Mouse (Mus musculus) kidney, postnatal 0 days (tissue): ENCODE measurements around the gene Ifitm10. TPM values are rescaled to one million over a fixed set of nuclear protein-coding genes. Genes with fewer than 3 reads are reported as not detected.

Source experiments
- ATAC-seq: fragments of 200-750 bp; cut with Nextera tagmentation; replicated peaks from 2 replicates; pipeline ENCODE4 v1.8.0; 2017; ENCODE audit warnings: low read depth, moderate number of reproducible peaks, moderate TSS enrichment, moderate library complexity; ENCODE audit not compliant: low FRiP score
- DNase-seq: peaks from one replicate; pipeline ENCODE4 v3.0.0-alpha.2; 2016; ENCODE audit warnings: low spot score
- H3K27ac ChIP-seq: fragments of 300-500 bp; sonication (generic); 2 replicates; pipeline ENCODE4 v1.5.1; 2014; ENCODE audit warnings: mild to moderate bottlenecking
- H3K27me3 ChIP-seq: fragments of 300-500 bp; sonication (generic); 2 replicates; pipeline ENCODE4 v1.6.1; 2014; ENCODE audit warnings: low read length, mixed read lengths; ENCODE audit not compliant: insufficient read depth
- H3K36me3 ChIP-seq: fragments of 300-500 bp; sonication (generic); 2 replicates; pipeline ENCODE4 v1.6.1; 2014; ENCODE audit warnings: low read length, mixed read lengths; ENCODE audit not compliant: insufficient read depth
- H3K4me1 ChIP-seq: fragments of 300-500 bp; sonication (generic); replicated peaks from 2 replicates; pipeline ENCODE4 v1.6.1; 2014; ENCODE audit warnings: antibody characterized with exemption, low read length, mixed read lengths; ENCODE audit not compliant: insufficient read depth
- H3K4me2 ChIP-seq: fragments of 300-500 bp; sonication (generic); 2 replicates; pipeline ENCODE4 v1.6.1; 2014; ENCODE audit warnings: mild to moderate bottlenecking, low read length, moderate library complexity, mixed read lengths
- H3K4me3 ChIP-seq: fragments of 300-500 bp; sonication (generic); replicated peaks from 2 replicates; pipeline ENCODE4 v1.5.1; 2014; ENCODE audit warnings: low read depth, low read length
- H3K9ac ChIP-seq: fragments of 300-500 bp; sonication (generic); 2 replicates; pipeline ENCODE4 v1.6.1; 2014; ENCODE audit warnings: low read depth, low read length
- H3K9me3 ChIP-seq: fragments of 300-500 bp; sonication (generic); replicated peaks from 2 replicates; pipeline ENCODE4 v1.6.1; 2016; ENCODE audit warnings: low read length, inconsistent platforms, mixed read lengths
- CTCF ChIP-seq: IDR thresholded peaks from 2 replicates; pipeline ENCODE4 v1.5.1; 2016; ENCODE audit warnings: antibody characterized with exemption, low read depth, mild to moderate bottlenecking, moderate library complexity
- WGBS: fragments of 180-500 bp; shearing (Covaris S2); extraction: QIAGEN DNeasy Blood & Tissue Kit; methylation state at CpG from one replicate; pipeline ENCODE4 v1.1.7; 2014; 5-methylcytosine and 5-hydroxymethylcytosine counted together
- polyA plus RNA-seq: library from polyadenylated mRNA; unstranded; fragments of >200 nt; fragmentation: Nextera tagmentation; extraction: Ambion mirVana; gene quantifications from 2 replicates; pipeline ENCODE4 v1.2.1, GENCODE M21; 2015

Gene Ifitm10
- polyA plus RNA-seq, 1 experiment from 2014 or later, result 3.6 TPM

- no peak overlapping the region; the same call in 1 of the 2 replicates for H3K4me3 ChIP-seq
- peaks cover 16% of the 10 kb centered on the region for H3K4me1 ChIP-seq
- no peaks in the 10 kb centered on the region for H3K9me3 ChIP-seq
- peaks cover 17% of the 10 kb centered on the region for H3K36me3 ChIP-seq
- H3K9ac ChIP-seq, result no peak overlapping the region
- 100% methylated on average over 1 of the region's 1 CpGs for WGBS
- no peaks in the 10 kb centered on the region for H3K27me3 ChIP-seq
- H3K4me2 ChIP-seq, result peak overlapping the region; percentile 33
- no peak for DNase-seq
- TF ChIP-seq CTCF, result no peak
- no peak; the same call in 1 of the 2 replicates for ATAC-seq
- H3K27ac ChIP-seq, result peak overlapping the region; percentile 48
Observed at GRCm38 (mm10) chr7:142388198-142388597, 14.6 kb upstream of the Ifitm10 start.

- 1% methylated on average over 55 of the region's 55 CpGs for WGBS
- H3K27ac ChIP-seq, result peak within 1 kb of the TSS; percentile 67
- H3K4me1 ChIP-seq, result peaks cover 16% of the 10 kb centered on the region
- H3K9ac ChIP-seq, result peak within 1 kb of the TSS; percentile 75
- DNase-seq, result peak; percentile 99
- peak within 1 kb of the TSS; percentile 61 for H3K4me3 ChIP-seq
- peak within 1 kb of the TSS; percentile 87 for H3K4me2 ChIP-seq
- no peaks in the 10 kb centered on the region for H3K27me3 ChIP-seq
- H3K9me3 ChIP-seq, result no peaks in the 10 kb centered on the region
- TF ChIP-seq CTCF, result 0 out of 2 replicates have a peak, but pooled peaks have one; percentile 7
- peak; percentile 98 for ATAC-seq
- H3K36me3 ChIP-seq, result peaks cover 24% of the 10 kb centered on the region
Observed at GRCm38 (mm10) chr7:142387419-142388148, 14.0 kb upstream of the Ifitm10 start, which contains the start of gene Ctsd. Gene Ctsd (minus strand): TSS chr7:142388038.

GRCm38 (mm10) chr7:142386621-142387201 lies 13.2 kb upstream of the Ifitm10 start:
- TF ChIP-seq CTCF, result no peak
- peak overlapping the region; percentile 61 for H3K4me3 ChIP-seq
- ATAC-seq, result no peak
- peaks cover 32% of the 10 kb centered on the region for H3K36me3 ChIP-seq
- H3K27me3 ChIP-seq, result no peaks in the 10 kb centered on the region
- peak overlapping the region; percentile 87 for H3K4me2 ChIP-seq
- no peak for DNase-seq
- peak overlapping the region; percentile 75 for H3K9ac ChIP-seq
- peak overlapping the region; percentile 67 for H3K27ac ChIP-seq
- no peaks in the 10 kb centered on the region for H3K9me3 ChIP-seq
- H3K4me1 ChIP-seq, result peaks cover 16% of the 10 kb centered on the region
- 21% methylated on average over 6 of the region's 6 CpGs for WGBS

GRCm38 (mm10) chr7:142385742-142386403 lies 12.3 kb upstream of the Ifitm10 start:
- TF ChIP-seq CTCF, result no peak
- Histone ChIP-seq H3K9ac (peak overlapping the region; percentile 75), H3K36me3 (peaks cover 40% of the 10 kb centered on the region)

GRCm38 (mm10) chr7:142384306-142384705 lies 10.8 kb upstream of the Ifitm10 start:
- 72% methylated on average over 10 of the region's 10 CpGs for WGBS
- Histone ChIP-seq H3K9me3 (no peaks in the 10 kb centered on the region), H3K4me3 (no peak overlapping the region), H3K4me1 (peaks cover 16% of the 10 kb centered on the region), H3K27me3 (no peaks in the 10 kb centered on the region), H3K9ac (no peak overlapping the region), H3K27ac (no peak overlapping the region), H3K4me2 (no peak overlapping the region), H3K36me3 (peaks cover 56% of the 10 kb centered on the region)
- ATAC-seq (no peak), DNase-seq (no peak)
- no peak for TF ChIP-seq CTCF

More at GRCm38 (mm10) chr7:142385742-142386403, 12.3 kb upstream of the Ifitm10 start:
- Histone ChIP-seq H3K4me2 (peak overlapping the region; percentile 87), H3K9me3 (no peaks in the 10 kb centered on the region), H3K27me3 (no peaks in the 10 kb centered on the region), H3K27ac (no peak overlapping the region), H3K4me1 (peaks cover 16% of the 10 kb centered on the region), H3K4me3 (peak overlapping the region; percentile 61)
- no peak for DNase-seq
- 91% methylated on average over 3 of the region's 3 CpGs for WGBS
- no peak for ATAC-seq

- no peak for TF ChIP-seq CTCF
- no peak within 1 kb of the TSS for H3K4me3 ChIP-seq
Observed at GRCm38 (mm10) chr7:142382567-142382966, 9.0 kb upstream of the Ifitm10 start, which contains the start of gene Gm49369. Gene Gm49369 (minus strand): TSS chr7:142382667.

More at GRCm38 (mm10) chr7:142382567-142382966, 9.0 kb upstream of the Ifitm10 start, which contains the start of gene Gm49369:
- DNase-seq (no peak), ATAC-seq (no peak)
- Histone ChIP-seq H3K36me3 (peaks cover 69% of the 10 kb centered on the region), H3K27me3 (no peaks in the 10 kb centered on the region), H3K9ac (no peak within 1 kb of the TSS), H3K9me3 (no peaks in the 10 kb centered on the region), H3K27ac (no peak within 1 kb of the TSS), H3K4me2 (no peak within 1 kb of the TSS), H3K4me1 (peaks cover 16% of the 10 kb centered on the region)
- WGBS, result 93% methylated on average over 5 of the region's 5 CpGs
